Mouse (Mus musculus) adrenal gland, adult 2 months (tissue): ENCODE results near the gene F5. TPM values are rescaled to one million over a fixed set of nuclear protein-coding genes. Genes with fewer than 3 reads are reported as not detected.

Experiments
- DNase-seq: peaks from one replicate; pipeline ENCODE4 v3.0.0; 2021
- polyA plus RNA-seq: library from polyadenylated mRNA; depleted of rRNA; stranded (reverse); fragments of >200 nt; gene quantifications from 2 replicates; pipeline ENCODE4 v1.2.3, GENCODE M21; 2012; rRNA removed
- total RNA-seq, 2 experiments: library from RNA; stranded (reverse); gene quantifications; 2 replicates each; pipeline ENCODE4 v1.2.3; 2021

Gene F5
- total and polyA plus RNA-seq, 3 experiments, result 0.47 to 10.2 (median 1.1) TPM

GRCm38 (mm10) chr1:164235078-164235477 is 83.4 kb downstream of the F5 start:
- DNase-seq, result no peak

- DNase-seq, result peak; percentile 22
Measured at GRCm38 (mm10) chr1:164236078-164236477, 84.4 kb downstream of the F5 start.

- no peak for DNase-seq
Measured at GRCm38 (mm10) chr1:164241494-164241893, 89.9 kb downstream of the F5 start.

GRCm38 (mm10) chr1:164242809-164243208 is 91.2 kb downstream of the F5 start:
- DNase-seq, result peak; percentile 61

GRCm38 (mm10) chr1:164247442-164247841 is 95.8 kb downstream of the F5 start:
- peak; percentile 44 for DNase-seq

GRCm38 (mm10) chr1:164247971-164248370 is 96.3 kb downstream of the F5 start:
- peak; percentile 55 for DNase-seq

- peak; percentile 98 for DNase-seq
Measured at GRCm38 (mm10) chr1:164248465-164249331, 97.1 kb downstream of the F5 start, which contains the start of gene Slc19a2. Gene Slc19a2, plus strand, starts transcription at chr1:164249046.

GRCm38 (mm10) chr1:164249332-164249711 is 97.7 kb downstream of the F5 start:
- DNase-seq, result no peak

- DNase-seq, result peak; percentile 45
Measured at GRCm38 (mm10) chr1:164250391-164251150, 98.9 kb downstream of the F5 start.

- no peak for DNase-seq
Measured at GRCm38 (mm10) chr1:164251438-164251837, 99.8 kb downstream of the F5 start.

GRCm38 (mm10) chr1:164252551-164252950 is 100.9 kb downstream of the F5 start:
- no peak for DNase-seq

GRCm38 (mm10) chr1:164254836-164255235 is 103.2 kb downstream of the F5 start:
- DNase-seq, result peak; percentile 55

- DNase-seq, result no peak
Measured at GRCm38 (mm10) chr1:164260171-164261028, 108.8 kb downstream of the F5 start.

- peak; percentile 85 for DNase-seq
Measured at GRCm38 (mm10) chr1:164261553-164261952, 109.9 kb downstream of the F5 start.

Other genes with a start within 250 kb of the F5 start
- gene Scyl3, start 222.7 kb upstream of the F5 start, total RNA-seq, result 10 to 100 TPM; 18.5 to 20.0 TPM
- gene Scyl3, start 222.7 kb upstream of the F5 start, polyA plus RNA-seq, result 4.8 and 5.6 TPM in 2 replicates
- 1 to 10 TPM; 1.6 to 1.8 TPM for gene BC055324, start 157.0 kb upstream of the F5 start, total RNA-seq
- gene BC055324, start 157.0 kb upstream of the F5 start, polyA plus RNA-seq, result 0.16 and 0.39 TPM in 2 replicates
- 1 to 10 TPM; 3.9 to 4.6 TPM for gene Mettl18, start 156.9 kb upstream of the F5 start, total RNA-seq
- gene Mettl18, start 156.9 kb upstream of the F5 start, polyA plus RNA-seq, result 0.09 and 0.22 TPM in 2 replicates
- 1 to 10 TPM; 3.7 to 5.1 TPM for gene Sele, start 103.6 kb upstream of the F5 start, total RNA-seq
- gene Sele, start 103.6 kb upstream of the F5 start, polyA plus RNA-seq, result 0.59 and 1.2 TPM in 2 replicates
- 1 to 10 TPM in 1 of 2 experiments, under 1 TPM in 1; 0.63 to 1.1 TPM for gene Sell, start 89.9 kb upstream of the F5 start, total RNA-seq
- 0.06 and 0.15 TPM in 2 replicates for gene Sell, start 89.9 kb upstream of the F5 start, polyA plus RNA-seq
- gene Selp, start 36.6 kb upstream of the F5 start, total RNA-seq, result 1 to 10 TPM; 1.1 TPM
- 0.21 and 0.25 TPM in 2 replicates for gene Selp, start 36.6 kb upstream of the F5 start, polyA plus RNA-seq
- 10 to 100 TPM; 22.1 to 27.8 TPM for gene Slc19a2, start 97.2 kb downstream of the F5 start, total RNA-seq
- gene Slc19a2, start 97.2 kb downstream of the F5 start, polyA plus RNA-seq, result 26.1 and 31.8 TPM in 2 replicates
- 10 to 100 TPM in 1 of 2 experiments, 1 to 10 TPM in 1; 7.7 to 12.3 TPM for gene Ccdc181, start 123.7 kb downstream of the F5 start, total RNA-seq
- gene Ccdc181, start 123.7 kb downstream of the F5 start, polyA plus RNA-seq, result 1.6 and 1.7 TPM in 2 replicates
- 10 to 100 TPM; 14.0 to 21.0 TPM for gene Nme7, start 152.3 kb downstream of the F5 start, total RNA-seq
- gene Nme7, start 152.3 kb downstream of the F5 start, polyA plus RNA-seq, result 9.2 and 11.7 TPM in 2 replicates
- gene Blzf1, start 155.7 kb downstream of the F5 start, total RNA-seq, result 10 to 100 TPM; 23.4 to 31.7 TPM
- gene Blzf1, start 155.7 kb downstream of the F5 start, polyA plus RNA-seq, result 0.97 and 0.98 TPM in 2 replicates